Mouse (Mus musculus) spleen, adult 18-20 months (tissue): ENCODE measurements around the gene Nlrp2.

Experiments used
- DNase-seq, 2 experiments: peaks; one replicate each; pipeline ENCODE4 v3.0.0; 2022; ENCODE audit warnings: mixed read lengths in 2 of 2

Gene Nlrp2

GRCm38 (mm10) chr7:5350935-5351334, at the start of gene Nlrp2:
Gene Nlrp2, minus strand, starts transcription at chr7:5351035.
- no peak for DNase-seq

GRCm38 (mm10) chr7:5366724-5367123, 15.9 kb upstream of the Nlrp2 start:
- DNase-seq, result no peak

- no peak for DNase-seq
Measured at GRCm38 (mm10) chr7:5363599-5363998, 12.8 kb upstream of the Nlrp2 start.

GRCm38 (mm10) chr7:5350237-5350636, 598 bp downstream of the Nlrp2 start, which contains the start of gene Gm5065:
Gene Gm5065, plus strand, starts transcription at chr7:5350537.
- no peak for DNase-seq

- DNase-seq, result no peak
Measured at GRCm38 (mm10) chr7:5327511-5327910, 23.3 kb downstream of the Nlrp2 start.

GRCm38 (mm10) chr7:5288281-5288680, 62.6 kb downstream of the Nlrp2 start:
- DNase-seq, result no peak

- no peak for DNase-seq
Measured at GRCm38 (mm10) chr7:5263051-5263450, 87.8 kb downstream of the Nlrp2 start.
